Mouse (Mus musculus): ENCODE results near the gene Inhbe.

GRCm38 (mm10) chr10:127351285-127351595, 3.0 kb downstream of the Inhbe start:
- no peak for TF ChIP-seq POLR2A (IDR thresholded peaks at IDR 0.05; ENCODE audit: borderline replicate concordance, low read depth, low read length)
- TF ChIP-seq CTCF (IDR thresholded peaks at IDR 0.05; ENCODE audit: low read depth, low read length): no peak

Data from bone marrow macrophage, adult 2 months (primary cell).